Mouse (Mus musculus): ENCODE data around the gene Ppp1r27.
"Not testable (repeated sequence)": the region's sequence is repeated elsewhere in the genome, so short reads cannot be mapped to it uniquely, and the experiment has no call there.

Gene Ppp1r27

DNA sequence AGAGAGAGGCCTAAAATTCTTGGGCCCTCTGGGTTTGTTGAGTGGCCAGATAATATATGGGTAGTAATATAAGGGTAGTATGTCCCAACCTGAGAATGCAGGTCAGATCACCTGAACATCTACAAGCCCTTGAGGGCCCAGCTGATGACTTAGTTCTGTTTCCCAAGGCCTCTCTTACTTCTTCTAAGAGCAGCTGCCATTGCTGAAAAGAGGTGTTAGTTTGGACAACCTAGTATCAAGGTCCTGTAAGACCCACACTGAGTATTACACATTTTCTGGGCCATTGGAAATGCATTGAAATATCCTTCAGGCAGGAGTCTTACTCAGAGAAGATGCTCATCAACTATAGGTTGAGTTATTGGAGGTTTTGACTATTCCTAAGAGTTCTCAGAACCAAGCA is 25.0 kb upstream of the Ppp1r27 start:
- no peak for DNase-seq (ENCODE audit: extremely low read depth, low read depth)

GRCm38 (mm10) chr11:120575046-120575445 is 24.1 kb upstream of the Ppp1r27 start:
- DNase-seq (ENCODE audit: extremely low read depth, low read depth), result no peak

GRCm38 (mm10) chr11:120574278-120574600 is 23.3 kb upstream of the Ppp1r27 start:
- no peak for DNase-seq (ENCODE audit: extremely low read depth, low read depth)

DNA sequence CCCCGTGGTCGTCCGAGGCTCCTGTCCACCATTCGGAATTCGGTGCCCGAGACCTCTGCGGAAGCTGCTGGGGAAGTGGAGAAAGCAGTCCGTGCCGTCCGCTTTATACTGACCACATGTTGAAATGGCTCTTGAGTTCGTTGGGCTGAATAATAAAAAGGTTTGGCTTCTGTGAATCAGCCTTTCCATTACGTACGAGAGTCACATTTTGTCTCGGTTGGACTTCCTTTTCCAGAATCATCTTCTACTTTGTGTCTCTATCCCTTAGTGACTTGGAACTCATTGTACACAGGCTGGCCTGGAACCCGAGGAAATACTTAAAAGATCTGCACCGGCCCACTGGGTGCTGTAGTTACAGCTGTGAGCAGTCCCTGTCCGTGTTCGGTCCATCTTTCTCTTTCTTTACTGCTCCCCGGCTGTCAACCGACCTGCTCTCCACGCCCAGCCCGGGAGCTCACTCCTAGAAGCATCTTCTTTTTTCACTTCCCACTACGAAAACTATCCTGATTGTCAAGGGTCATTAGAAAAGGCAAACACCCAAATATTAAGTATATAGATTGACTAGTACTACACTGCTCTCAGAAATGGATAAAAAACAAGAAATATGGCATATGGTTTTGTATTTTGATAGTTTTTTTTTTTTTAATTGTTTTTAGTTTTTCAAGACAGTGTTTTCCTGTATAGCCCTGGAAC is 22.8 kb upstream of the Ppp1r27 start:
- DNase-seq (ENCODE audit: extremely low read depth, low read depth), result no peak

- peak; percentile 98 for DNase-seq (ENCODE audit: extremely low read depth, low read depth)
Measured at GRCm38 (mm10) chr11:120572752-120573584, 22.0 kb upstream of the Ppp1r27 start, which contains the start of gene P4hb. Gene P4hb (minus strand): TSS chr11:120573253.

DNA sequence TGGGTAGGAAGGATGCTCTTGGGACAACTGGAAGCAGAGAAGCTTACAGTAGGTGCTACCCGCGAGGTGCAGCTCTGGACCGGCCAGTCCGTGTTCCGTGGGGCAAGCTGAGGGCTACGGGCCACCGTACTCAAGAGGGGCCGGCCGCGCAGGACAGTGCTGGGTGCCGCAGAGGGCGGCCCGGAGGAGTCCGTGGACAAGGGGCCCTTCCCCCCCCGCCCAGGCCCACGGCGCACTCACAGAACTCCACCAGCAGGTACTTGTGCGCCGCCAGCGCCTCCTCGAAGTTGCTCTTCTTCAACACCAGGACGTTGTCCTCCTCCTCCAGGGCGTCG is 21.5 kb upstream of the Ppp1r27 start:
- DNase-seq (ENCODE audit: extremely low read depth, low read depth), result no peak

DNA sequence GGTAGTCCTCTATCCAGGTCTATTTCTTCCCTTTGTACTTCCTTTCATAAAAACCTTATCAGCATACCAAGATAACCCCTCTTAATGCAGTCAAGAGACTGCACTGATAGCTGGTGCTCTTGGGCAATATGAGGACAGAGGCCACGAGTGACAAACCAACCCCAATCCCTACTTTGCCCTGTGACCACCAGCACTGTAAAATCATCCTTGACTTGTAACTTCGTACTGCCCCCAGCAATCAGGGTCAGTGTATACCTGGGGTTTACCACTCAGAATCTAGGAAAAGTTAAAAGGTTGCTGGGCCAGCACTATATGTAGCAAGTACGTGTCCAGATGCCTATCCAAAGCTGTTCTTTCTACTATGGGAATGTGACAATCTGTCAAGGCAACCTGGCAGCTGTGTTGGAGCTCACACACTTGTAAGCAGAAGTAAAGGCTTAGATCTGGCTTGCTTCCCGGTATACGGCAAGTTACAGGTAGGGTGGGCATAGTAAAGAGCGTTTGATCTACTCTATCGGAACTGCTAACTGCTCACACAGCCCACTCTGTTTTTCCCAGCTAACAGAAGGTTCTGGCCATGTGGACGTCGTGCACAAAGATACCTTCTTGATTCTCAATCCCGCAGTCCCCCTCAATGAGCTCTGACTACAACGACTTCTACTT is 21.0 kb upstream of the Ppp1r27 start:
- no peak for DNase-seq (ENCODE audit: extremely low read depth, low read depth)

GRCm38 (mm10) chr11:120571122-120571521 is 20.2 kb upstream of the Ppp1r27 start:
- peak; percentile 86 for DNase-seq (ENCODE audit: extremely low read depth, low read depth)

GRCm38 (mm10) chr11:120568324-120568723 is 17.4 kb upstream of the Ppp1r27 start:
- DNase-seq (ENCODE audit: extremely low read depth, low read depth), result no peak

DNA sequence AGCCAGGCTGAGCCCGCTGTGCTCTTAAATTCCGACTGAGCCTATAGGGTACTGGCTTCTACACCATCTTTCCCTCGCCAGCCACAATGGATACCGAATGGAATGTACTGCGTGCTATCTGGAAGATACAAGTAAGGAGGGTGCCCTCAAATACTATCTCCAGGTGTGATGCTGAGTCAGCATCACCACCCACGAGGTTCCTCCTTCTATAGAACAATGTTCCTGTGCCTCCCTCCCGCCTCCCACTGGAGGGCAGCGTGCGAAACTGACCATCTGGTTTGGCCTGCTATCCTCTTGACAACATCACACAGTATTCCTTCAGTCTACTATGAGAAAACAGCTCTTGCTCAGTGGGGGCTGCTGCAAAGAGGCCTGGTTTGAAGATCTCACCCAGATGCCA is 14.2 kb upstream of the Ppp1r27 start:
- no peak for DNase-seq (ENCODE audit: extremely low read depth, low read depth)

DNA sequence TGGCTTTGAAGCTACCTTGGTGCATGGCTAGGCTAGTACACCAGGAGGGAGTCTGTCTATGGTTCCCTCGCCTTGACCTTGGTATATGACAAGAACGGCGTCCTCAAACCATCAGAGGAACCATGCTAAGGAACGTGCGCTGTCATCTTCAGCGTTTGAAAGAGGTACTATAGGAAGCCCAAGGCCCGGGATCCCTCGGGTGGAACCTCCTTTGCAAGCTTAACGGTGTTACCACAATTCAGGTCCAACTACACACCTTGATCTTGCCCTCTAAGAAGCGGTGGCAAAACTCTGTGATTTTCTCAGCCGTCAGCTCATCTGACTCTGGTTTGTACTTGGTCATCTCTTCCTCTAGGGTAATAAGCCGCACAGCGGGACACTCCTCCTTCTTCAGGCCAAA is 12.0 kb upstream of the Ppp1r27 start:
- DNase-seq (ENCODE audit: extremely low read depth, low read depth), result no peak

GRCm38 (mm10) chr11:120560952-120561728 is 10.2 kb upstream of the Ppp1r27 start:
- no peak for DNase-seq (ENCODE audit: extremely low read depth, low read depth)

DNA sequence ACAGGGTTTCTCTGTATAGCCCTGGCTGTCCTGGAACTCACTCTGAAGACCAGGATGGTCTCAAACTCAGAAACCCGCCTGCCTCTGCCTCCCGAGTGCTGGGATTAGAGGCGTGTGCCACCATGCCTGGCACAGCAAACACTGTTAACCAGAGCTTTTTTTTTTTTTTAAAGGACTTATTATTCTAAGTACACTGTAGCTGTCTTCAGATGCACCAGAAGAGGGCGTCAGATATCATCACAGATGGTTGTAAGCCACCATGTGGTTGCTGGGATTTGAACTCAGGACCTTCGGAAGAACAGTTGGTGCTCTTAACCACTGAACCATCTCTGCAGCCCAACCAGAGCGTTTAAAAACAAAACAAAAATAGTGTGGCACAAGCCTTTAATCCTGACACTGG is 7.9 kb upstream of the Ppp1r27 start:
- DNase-seq (ENCODE audit: extremely low read depth, low read depth), result not testable (repeated sequence)

GRCm38 (mm10) chr11:120555260-120555659 is 4.3 kb upstream of the Ppp1r27 start:
- no peak for DNase-seq (ENCODE audit: extremely low read depth, low read depth)

DNA sequence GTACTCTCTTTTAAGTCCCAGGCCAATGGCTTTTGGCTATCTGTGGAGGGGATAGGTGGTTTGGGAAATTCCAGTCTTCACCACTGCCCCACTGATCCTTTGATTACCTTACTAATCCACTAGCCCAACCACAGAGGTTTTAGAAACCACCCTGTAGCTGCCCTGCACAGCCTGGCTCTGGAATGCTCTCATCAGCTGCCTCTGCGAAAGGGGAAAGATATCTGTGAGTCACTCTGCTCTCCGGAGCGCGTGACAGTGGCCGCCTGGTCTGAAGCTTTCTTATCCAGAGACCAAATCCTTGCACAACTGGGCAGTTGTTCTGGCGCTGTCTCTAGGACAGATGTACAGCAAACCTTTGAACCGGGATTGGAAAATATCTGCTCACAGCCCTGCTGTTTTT is 3.9 kb upstream of the Ppp1r27 start:
- no peak for DNase-seq (ENCODE audit: extremely low read depth, low read depth)

GRCm38 (mm10) chr11:120552736-120553135 is 1.8 kb upstream of the Ppp1r27 start:
- DNase-seq (ENCODE audit: extremely low read depth, low read depth), result no peak

GRCm38 (mm10) chr11:120549986-120550809 is 734 bp downstream of the Ppp1r27 start:
- no peak for DNase-seq (ENCODE audit: extremely low read depth, low read depth)

GRCm38 (mm10) chr11:120549168-120549945 is 1.6 kb downstream of the Ppp1r27 start, which contains the start of gene Mcrip1:
Gene Mcrip1 (minus strand): TSS chr11:120549727.
- DNase-seq (ENCODE audit: extremely low read depth, low read depth), result no peak

DNA sequence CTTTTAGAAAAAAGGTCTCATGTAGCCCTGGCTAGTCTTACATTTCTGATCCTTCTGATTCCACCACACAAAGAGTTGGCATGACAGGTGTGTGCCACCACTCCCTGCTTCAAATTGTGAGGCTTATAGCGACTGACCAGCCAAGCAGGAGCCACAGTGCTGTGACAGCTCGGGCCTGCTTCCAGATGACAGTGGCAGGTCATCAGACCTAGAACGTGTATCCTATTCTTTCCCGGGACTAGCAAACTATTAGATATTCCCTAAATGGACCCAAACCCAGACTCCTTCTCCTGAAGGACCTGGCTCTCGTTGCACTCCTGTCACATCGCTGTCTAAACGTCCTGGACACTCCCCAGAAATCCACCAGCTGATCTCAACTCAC is 2.2 kb downstream of the Ppp1r27 start:
- DNase-seq (ENCODE audit: extremely low read depth, low read depth), result no peak

DNA sequence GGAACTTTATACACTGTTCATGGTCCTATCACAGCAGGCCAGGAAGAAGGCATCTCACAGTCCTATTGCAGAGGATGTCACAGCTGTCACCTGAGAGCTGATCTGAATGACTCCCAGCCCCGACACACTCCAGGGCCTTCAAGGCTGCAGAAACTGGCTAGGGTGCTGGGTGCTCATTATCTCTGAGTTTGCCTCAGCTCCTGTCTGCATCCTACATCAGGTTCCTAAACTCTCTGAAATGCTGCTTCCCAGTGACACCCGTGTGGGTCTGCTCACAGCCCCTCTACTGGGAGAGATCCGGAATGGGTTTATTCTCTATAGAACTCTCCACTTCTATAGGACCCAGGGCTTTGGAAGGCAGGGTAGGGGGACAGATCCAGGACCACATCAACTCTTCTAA is 2.7 kb downstream of the Ppp1r27 start:
- DNase-seq (ENCODE audit: extremely low read depth, low read depth), result no peak
